Mouse (Mus musculus): ENCODE results near the gene 4930562C15Rik. TPM values are rescaled to one million over a fixed set of nuclear protein-coding genes. Genes with fewer than 3 reads are reported as not detected.

Gene 4930562C15Rik
- 0.14 TPM for polyA plus RNA-seq (2012; fragmentation: generic; extraction: Trizol)
- long read RNA-seq, experiment 1, result 0 reads
- long read RNA-seq, experiment 2, result 0 reads

- Histone ChIP-seq H3K79me2 (ENCODE audit: control insufficient read depth, insufficient read depth) (no peaks in the 10 kb centered on the region), H3K79me3 (ENCODE audit: low read depth) (no peaks in the 10 kb centered on the region), H3ac (ENCODE audit: control insufficient read depth, insufficient read length, low read depth) (no peak within 1 kb of the TSS), H3K27me3 (ENCODE audit: control insufficient read depth, insufficient read depth, insufficient read length) (no peaks in the 10 kb centered on the region), H3K4me3 (ENCODE audit: insufficient read depth, poor library complexity, severe bottlenecking) (no peak within 1 kb of the TSS), H3K36me3 (ENCODE audit: control insufficient read depth, insufficient read depth) (no peaks in the 10 kb centered on the region)
- TF ChIP-seq USF1 (IDR thresholded peaks at IDR 0.05; ENCODE audit: low read depth) (no peak), CTCF (IDR thresholded peaks at IDR 0.05; ENCODE audit: control insufficient read depth, insufficient read depth, insufficient read length) (no peak), MAX (IDR thresholded peaks at IDR 0.05) (no peak), CEBPB (IDR thresholded peaks at IDR 0.05; ENCODE audit: low read depth) (no peak), FOSL1 (IDR thresholded peaks at IDR 0.05; ENCODE audit: insufficient read depth, low read length, poor library complexity, severe bottlenecking) (no peak), MYOG (IDR thresholded peaks at IDR 0.05; ENCODE audit: control insufficient read depth, extremely low read depth, insufficient read length) (no peak), MYOD1 (IDR thresholded peaks at IDR 0.05; ENCODE audit: control insufficient read depth, insufficient read length, low read depth) (no peak)
Observed at GRCm38 (mm10) chr16:4835191-4835590, at the start of gene 4930562C15Rik. Gene 4930562C15Rik (plus strand): TSS chr16:4835416.

GRCm38 (mm10) chr16:4785706-4786105, 49.5 kb upstream of the 4930562C15Rik start:
- peaks cover 58% of the 10 kb centered on the region for H3K79me3 ChIP-seq (ENCODE audit: low read depth)
- no peaks in the 10 kb centered on the region for H3K27me3 ChIP-seq (ENCODE audit: control insufficient read depth, insufficient read depth, insufficient read length)
- no peak overlapping the region for H3ac ChIP-seq (ENCODE audit: control insufficient read depth, insufficient read length, low read depth)
- no peak for TF ChIP-seq USF1 (IDR thresholded peaks at IDR 0.05; ENCODE audit: low read depth)
- TF ChIP-seq MYOG (IDR thresholded peaks at IDR 0.05; ENCODE audit: control insufficient read depth, extremely low read depth, insufficient read length), result no peak
- no peak for TF ChIP-seq CEBPB (IDR thresholded peaks at IDR 0.05; ENCODE audit: low read depth)
- TF ChIP-seq FOSL1 (IDR thresholded peaks at IDR 0.05; ENCODE audit: insufficient read depth, low read length, poor library complexity, severe bottlenecking), result no peak
- no peak for TF ChIP-seq CTCF (IDR thresholded peaks at IDR 0.05; ENCODE audit: control insufficient read depth, insufficient read depth, insufficient read length)
- TF ChIP-seq MAX (IDR thresholded peaks at IDR 0.05), result no peak
- no peak for TF ChIP-seq MYOD1 (IDR thresholded peaks at IDR 0.05; ENCODE audit: control insufficient read depth, insufficient read length, low read depth)
- H3K79me2 ChIP-seq (ENCODE audit: control insufficient read depth, insufficient read depth), result peaks cover 86% of the 10 kb centered on the region
- no peak overlapping the region for H3K4me3 ChIP-seq (ENCODE audit: insufficient read depth, poor library complexity, severe bottlenecking)
- H3K36me3 ChIP-seq (ENCODE audit: control insufficient read depth, insufficient read depth), result peaks cover 4% of the 10 kb centered on the region

- H3K79me2 ChIP-seq (ENCODE audit: control insufficient read depth, insufficient read depth), result peaks cover 63% of the 10 kb centered on the region
- no peak overlapping the region for H3ac ChIP-seq (ENCODE audit: control insufficient read depth, insufficient read length, low read depth)
- H3K4me3 ChIP-seq (ENCODE audit: insufficient read depth, poor library complexity, severe bottlenecking), result no peak overlapping the region
- peaks cover 49% of the 10 kb centered on the region for H3K79me3 ChIP-seq (ENCODE audit: low read depth)
- H3K27me3 ChIP-seq (ENCODE audit: control insufficient read depth, insufficient read depth, insufficient read length), result no peaks in the 10 kb centered on the region
- no peak for TF ChIP-seq CTCF (IDR thresholded peaks at IDR 0.05; ENCODE audit: control insufficient read depth, insufficient read depth, insufficient read length)
- peaks cover 4% of the 10 kb centered on the region for H3K36me3 ChIP-seq (ENCODE audit: control insufficient read depth, insufficient read depth)
Observed at GRCm38 (mm10) chr16:4788176-4788575, 47.0 kb upstream of the 4930562C15Rik start.

DNA sequence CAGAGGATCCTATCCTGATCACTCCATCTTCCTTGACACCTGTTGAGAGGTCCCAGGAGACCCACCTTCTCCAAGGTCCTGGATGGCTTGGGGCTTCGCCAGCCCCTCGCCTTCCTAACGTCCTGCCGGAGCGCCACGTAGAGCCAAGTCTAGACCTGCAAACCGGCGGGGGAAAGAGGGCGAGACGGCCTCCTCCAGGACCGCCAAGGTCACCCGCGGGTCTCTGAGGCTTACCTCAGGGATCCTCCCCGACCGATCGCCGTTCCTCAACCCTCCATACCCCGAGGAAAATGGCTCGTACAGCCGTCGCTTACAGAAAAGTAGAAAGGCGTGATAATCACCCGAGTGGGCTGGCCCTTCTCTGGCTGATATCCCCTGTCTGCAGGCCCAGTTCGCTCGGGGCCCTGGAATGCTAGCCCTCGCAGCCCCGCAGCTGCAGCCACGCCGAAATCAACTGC, 45.9 kb upstream of the 4930562C15Rik start:
- Histone ChIP-seq H3ac (ENCODE audit: control insufficient read depth, insufficient read length, low read depth) (peak overlapping the region; percentile 94), H3K79me2 (ENCODE audit: control insufficient read depth, insufficient read depth) (peaks cover 51% of the 10 kb centered on the region), H3K79me3 (ENCODE audit: low read depth) (peaks cover 42% of the 10 kb centered on the region), H3K27me3 (ENCODE audit: control insufficient read depth, insufficient read depth, insufficient read length) (no peaks in the 10 kb centered on the region), H3K36me3 (ENCODE audit: control insufficient read depth, insufficient read depth) (peaks cover 4% of the 10 kb centered on the region), H3K4me3 (ENCODE audit: insufficient read depth, poor library complexity, severe bottlenecking) (peak overlapping the region; percentile 80)
- TF ChIP-seq MYOD1 (IDR thresholded peaks at IDR 0.05; ENCODE audit: control insufficient read depth, insufficient read length, low read depth) (no peak), FOSL1 (IDR thresholded peaks at IDR 0.05; ENCODE audit: insufficient read depth, low read length, poor library complexity, severe bottlenecking) (no peak), MYOG (IDR thresholded peaks at IDR 0.05; ENCODE audit: control insufficient read depth, extremely low read depth, insufficient read length) (no peak), CTCF (IDR thresholded peaks at IDR 0.05; ENCODE audit: control insufficient read depth, insufficient read depth, insufficient read length) (no peak), USF1 (IDR thresholded peaks at IDR 0.05; ENCODE audit: low read depth) (no peak), CEBPB (IDR thresholded peaks at IDR 0.05; ENCODE audit: low read depth) (no peak), MAX (IDR thresholded peaks at IDR 0.05) (no peak)

- Histone ChIP-seq H3K79me3 (ENCODE audit: low read depth) (peaks cover 38% of the 10 kb centered on the region), H3K36me3 (ENCODE audit: control insufficient read depth, insufficient read depth) (peaks cover 4% of the 10 kb centered on the region), H3K27me3 (ENCODE audit: control insufficient read depth, insufficient read depth, insufficient read length) (no peaks in the 10 kb centered on the region), H3K4me3 (ENCODE audit: insufficient read depth, poor library complexity, severe bottlenecking) (peak within 1 kb of the TSS; percentile 80), H3ac (ENCODE audit: control insufficient read depth, insufficient read length, low read depth) (peak within 1 kb of the TSS; percentile 94), H3K79me2 (ENCODE audit: control insufficient read depth, insufficient read depth) (peaks cover 44% of the 10 kb centered on the region)
- TF ChIP-seq MYOD1 (IDR thresholded peaks at IDR 0.05; ENCODE audit: control insufficient read depth, insufficient read length, low read depth) (peak; percentile 27), MAX (IDR thresholded peaks at IDR 0.05) (peak; percentile 50), USF1 (IDR thresholded peaks at IDR 0.05; ENCODE audit: low read depth) (no peak)
Observed at GRCm38 (mm10) chr16:4789810-4790559, 45.2 kb upstream of the 4930562C15Rik start, which contains the start of gene Cdip1. Gene Cdip1 (minus strand): TSS chr16:4790292.

DNA sequence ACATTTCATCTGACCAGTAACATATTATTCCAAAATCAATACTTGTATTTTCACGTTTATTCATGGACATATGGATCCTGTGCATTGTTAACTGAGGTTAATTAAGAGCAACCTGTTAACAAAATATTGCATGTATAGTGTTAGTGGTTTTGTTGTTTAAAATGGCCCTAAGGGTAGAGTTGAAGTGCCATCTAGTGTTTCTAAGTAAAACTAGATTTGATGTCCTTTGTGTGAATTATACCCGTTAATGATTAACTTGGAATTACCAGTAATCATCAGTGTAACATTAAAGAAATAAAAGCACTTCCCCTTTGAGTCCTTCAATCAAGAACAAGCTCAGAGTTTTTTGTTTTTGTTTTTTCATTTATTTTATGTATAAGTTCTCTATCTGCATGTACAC, 43.9 kb upstream of the 4930562C15Rik start:
- H3K36me3 ChIP-seq (ENCODE audit: control insufficient read depth, insufficient read depth), result peaks cover 3% of the 10 kb centered on the region
- TF ChIP-seq FOSL1 (IDR thresholded peaks at IDR 0.05; ENCODE audit: insufficient read depth, low read length, poor library complexity, severe bottlenecking), result no peak
- TF ChIP-seq CEBPB (IDR thresholded peaks at IDR 0.05; ENCODE audit: low read depth), result no peak
- no peak for TF ChIP-seq CTCF (IDR thresholded peaks at IDR 0.05; ENCODE audit: control insufficient read depth, insufficient read depth, insufficient read length)
- TF ChIP-seq MYOD1 (IDR thresholded peaks at IDR 0.05; ENCODE audit: control insufficient read depth, insufficient read length, low read depth), result no peak
- no peak for TF ChIP-seq MYOG (IDR thresholded peaks at IDR 0.05; ENCODE audit: control insufficient read depth, extremely low read depth, insufficient read length)
- TF ChIP-seq USF1 (IDR thresholded peaks at IDR 0.05; ENCODE audit: low read depth), result no peak
- TF ChIP-seq MAX (IDR thresholded peaks at IDR 0.05), result no peak
- peaks cover 34% of the 10 kb centered on the region for H3K79me2 ChIP-seq (ENCODE audit: control insufficient read depth, insufficient read depth)
- H3K79me3 ChIP-seq (ENCODE audit: low read depth), result peaks cover 29% of the 10 kb centered on the region
- H3K4me3 ChIP-seq (ENCODE audit: insufficient read depth, poor library complexity, severe bottlenecking), result no peak overlapping the region
- no peaks in the 10 kb centered on the region for H3K27me3 ChIP-seq (ENCODE audit: control insufficient read depth, insufficient read depth, insufficient read length)
- H3ac ChIP-seq (ENCODE audit: control insufficient read depth, insufficient read length, low read depth), result no peak overlapping the region

All from C2C12 (cell line).